Mouse (Mus musculus) cerebellum, adult 2 months (tissue): ENCODE measurements around the gene Kdelr2.

Experiments
- CTCF ChIP-seq: fragments of 200-500 bp; IDR thresholded peaks from 2 replicates; pipeline ENCODE4 v1.5.1; 2011; ENCODE audit warnings: low read depth, mild to moderate bottlenecking, control low read depth, low read length, moderate library complexity, borderline replicate concordance; ENCODE audit not compliant: insufficient read depth
- POLR2A ChIP-seq: fragments of 200-500 bp; IDR thresholded peaks from 2 replicates; pipeline ENCODE4 v1.6.1; 2011; ENCODE audit warnings: low read length, control low read depth, borderline replicate concordance; ENCODE audit not compliant: insufficient read depth

DNA sequence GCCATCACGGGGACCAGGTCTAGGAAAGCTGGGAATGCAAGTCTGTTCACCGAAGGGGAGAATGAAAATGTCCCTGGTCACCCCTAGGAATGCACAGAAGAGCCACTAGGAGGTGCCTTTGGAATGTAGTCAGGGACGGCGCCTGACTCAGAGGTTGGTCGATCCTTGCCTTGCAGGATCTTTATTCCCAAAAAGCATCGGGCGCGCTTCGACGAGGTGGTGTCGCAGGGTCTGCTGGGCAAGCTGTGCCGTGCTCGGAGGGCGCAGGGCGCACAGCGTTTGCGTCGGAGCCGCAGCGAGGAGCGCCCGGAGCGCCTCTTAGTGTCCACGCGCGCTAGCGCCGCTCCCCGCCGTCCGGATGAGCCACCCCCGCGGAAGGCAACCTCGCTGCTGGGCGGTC is 30.8 kb upstream of the Kdelr2 start:
- TF ChIP-seq POLR2A, result no peak
- TF ChIP-seq CTCF, result peak; percentile 43; the same call in 1 of the 2 replicates
